Mouse (Mus musculus) liver, postnatal 0 days (tissue): ENCODE measurements around the gene Ap2b1.

ENCODE experiments used
- CTCF ChIP-seq: sonication (generic); IDR thresholded peaks from 2 replicates; pipeline ENCODE4 v1.5.1; 2016; ENCODE audit warnings: antibody characterized with exemption, low read depth
- EP300 ChIP-seq: IDR thresholded peaks from 2 replicates; pipeline ENCODE4 v1.6.1; 2016; ENCODE audit warnings: antibody characterized with exemption, low read depth, mild to moderate bottlenecking

- no peak for TF ChIP-seq EP300
- TF ChIP-seq CTCF = no peak
Measured at GRCm38 (mm10) chr11:83355428-83355827, 56.6 kb downstream of the Ap2b1 start.
